Mouse (Mus musculus) left cerebral cortex, adult 9 months (tissue): ENCODE measurements at regions not wholly inside any gene's neighbourhood (a gene's known extent, or its start where the extent isn't known, plus 50 kb on each side); places are given as distances from the start of the nearest gene placed in this dataset.

Experiments
- DNase-seq, 2 experiments: peaks; one replicate each; pipeline ENCODE4 v3.0.0; 2022; ENCODE audit warnings: low spot score in 2 of 2

- no peak for DNase-seq
Measured at GRCm38 (mm10) chr6:95179993-95180392, 63.0 kb downstream of the Kbtbd8 start.

GRCm38 (mm10) chr6:95182238-95182637 lies 65.2 kb downstream of the Kbtbd8 start:
- no peak for DNase-seq

- DNase-seq = no peak
Measured at GRCm38 (mm10) chr6:95185074-95185931, 68.3 kb downstream of the Kbtbd8 start.

GRCm38 (mm10) chr6:95196631-95197030 lies 79.6 kb downstream of the Kbtbd8 start:
- no peak for DNase-seq

GRCm38 (mm10) chr6:95198611-95199010 lies 81.6 kb downstream of the Kbtbd8 start:
- DNase-seq = peak in 1 of 2 experiments; percentile 58

- DNase-seq = no peak
Measured at GRCm38 (mm10) chr6:95202291-95202790, 85.3 kb downstream of the Kbtbd8 start.

- DNase-seq = no peak
Measured at GRCm38 (mm10) chr6:95202978-95203377, 85.9 kb downstream of the Kbtbd8 start.

- DNase-seq = no peak
Measured at GRCm38 (mm10) chr6:95204231-95204630, 87.2 kb downstream of the Kbtbd8 start.

GRCm38 (mm10) chr6:95207063-95207462 lies 90.0 kb downstream of the Kbtbd8 start:
- DNase-seq = peak in 1 of 2 experiments; percentile 59

GRCm38 (mm10) chr6:95217431-95217830 lies 100.4 kb downstream of the Kbtbd8 start:
- peak; percentile 68 to 81 for DNase-seq

- no peak for DNase-seq
Measured at GRCm38 (mm10) chr6:95218830-95219229, 101.8 kb downstream of the Kbtbd8 start.

GRCm38 (mm10) chr6:95223537-95223936 lies 98.4 kb upstream of the Gm10234 start:
- DNase-seq = peak in 1 of 2 experiments; percentile 93

GRCm38 (mm10) chr6:95229885-95230284 lies 92.0 kb upstream of the Gm10234 start:
- no peak for DNase-seq

- no peak for DNase-seq
Measured at GRCm38 (mm10) chr6:95234712-95235111, 87.2 kb upstream of the Gm10234 start.

- no peak for DNase-seq
Measured at GRCm38 (mm10) chr6:95243657-95244056, 78.3 kb upstream of the Gm10234 start.

- DNase-seq = no peak
Measured at GRCm38 (mm10) chr6:95244911-95245310, 77.0 kb upstream of the Gm10234 start.

GRCm38 (mm10) chr6:95256303-95256702 lies 65.6 kb upstream of the Gm10234 start:
- DNase-seq = no peak

GRCm38 (mm10) chr6:95261001-95261400 lies 60.9 kb upstream of the Gm10234 start:
- DNase-seq = no peak

GRCm38 (mm10) chr6:95264011-95264869 lies 57.7 kb upstream of the Gm10234 start:
- no peak for DNase-seq

GRCm38 (mm10) chr6:95269524-95269923 lies 52.4 kb upstream of the Gm10234 start:
- DNase-seq = no peak
